Mouse (Mus musculus) myocyte (in vitro differentiated cells): ENCODE data around the gene Ola1.

Source experiments
- CEBPB ChIP-seq: IDR thresholded peaks from 2 replicates; pipeline ENCODE4 v1.6.1; 2011; ENCODE audit warnings: mild to moderate bottlenecking, moderate library complexity; ENCODE audit not compliant: poor library complexity, insufficient read depth, severe bottlenecking
- MAX ChIP-seq: IDR thresholded peaks from one replicate; pipeline ENCODE4 v1.6.1; 2011; ENCODE audit warnings: low read depth, mild to moderate bottlenecking, control low read depth
- MYOD1 ChIP-seq, 3 experiments: IDR thresholded peaks; one replicate each; pipeline ENCODE4 v1.6.1; 2011; ENCODE audit warnings: control low read depth in 2 of 3, low read depth in 2 of 3, mild to moderate bottlenecking in 2 of 3, moderate library complexity in 1 of 3; ENCODE audit not compliant: insufficient read length in 2 of 3, control insufficient read depth in 1 of 3
- MYOG ChIP-seq, 3 experiments: IDR thresholded peaks; one replicate each; pipeline ENCODE4 v1.6.1; 2011; ENCODE audit warnings: control low read depth in 2 of 3, low read depth in 2 of 3, mild to moderate bottlenecking in 2 of 3; ENCODE audit not compliant: insufficient read length in 2 of 3, control insufficient read depth in 1 of 3, insufficient read depth in 1 of 3
- POLR2A ChIP-seq: IDR thresholded peaks from one replicate; pipeline ENCODE4 v1.6.1; 2011; ENCODE audit warnings: low read depth, mild to moderate bottlenecking, control low read depth, moderate library complexity; ENCODE audit not compliant: insufficient read length
- TCF3 ChIP-seq: IDR thresholded peaks from one replicate; pipeline ENCODE4 v1.6.1; 2011; ENCODE audit warnings: low read depth, control low read depth; ENCODE audit not compliant: insufficient read length
- USF1 ChIP-seq: IDR thresholded peaks from one replicate; pipeline ENCODE4 v1.6.1; 2011; ENCODE audit warnings: low read depth, mild to moderate bottlenecking, control low read depth, moderate library complexity

- TF ChIP-seq USF1, result no peak
- TF ChIP-seq POLR2A, result no peak
- TF ChIP-seq TCF3, result peak; percentile 37
- TF ChIP-seq CEBPB, result no peak
- TF ChIP-seq MAX, result no peak
- TF ChIP-seq MYOG (IDR thresholded peaks at IDR 0.05; ENCODE audit: control insufficient read depth in 1 of 3, insufficient read depth in 1 of 3, insufficient read length in 2 of 3, low read depth in 2 of 3), result peak in 1 of 3 experiments; percentile 68
- peak in 2 of 3 experiments; percentile 57 to 86 for TF ChIP-seq MYOD1 (IDR thresholded peaks at IDR 0.05; ENCODE audit: control insufficient read depth in 1 of 3, insufficient read length in 2 of 3, low read depth in 2 of 3)
These were observed 159.0 kb downstream of the Ola1 start for GRCm38 (mm10) chr2:73059550-73060258.
